Mouse (Mus musculus) layer of hippocampus, adult 8-10 months (tissue): ENCODE measurements around the gene Ckm. TPM values are rescaled to one million over a fixed set of nuclear protein-coding genes. Genes with fewer than 3 reads are reported as not detected.

Experiments
- DNase-seq, 2 experiments: peaks; one replicate each; pipeline ENCODE4 v3.0.0; 2022; ENCODE audit warnings: low spot score in 2 of 2
- total RNA-seq, 4 experiments: library from RNA; stranded (reverse); gene quantifications; 2 replicates each; pipeline ENCODE4 v1.2.4; 2022

Ckm gene
- total RNA-seq, 4 experiments from 2014 or later: 0.18 to 4.8 TPM; not detected in 2

DNA sequence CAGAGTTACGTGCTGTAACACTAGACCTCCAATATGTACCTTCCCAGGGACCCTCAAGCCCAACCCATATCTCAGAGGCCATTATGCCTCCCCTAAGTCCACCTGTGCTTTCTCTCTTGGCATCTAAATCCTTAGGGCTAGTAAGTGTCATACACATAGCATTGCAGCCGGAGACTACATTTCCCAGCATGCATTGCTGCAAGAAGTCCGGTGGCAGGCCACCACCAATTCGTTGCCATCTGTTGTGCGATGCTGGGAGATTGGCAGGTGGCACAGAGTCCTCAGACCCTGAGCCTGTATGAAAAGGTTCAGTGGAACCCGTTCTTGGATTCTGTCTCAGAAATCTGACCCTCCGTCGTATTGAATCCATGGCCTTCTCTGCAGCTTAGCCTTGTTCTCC is 25.1 kb downstream of the Ckm start:
- no peak for DNase-seq

DNA sequence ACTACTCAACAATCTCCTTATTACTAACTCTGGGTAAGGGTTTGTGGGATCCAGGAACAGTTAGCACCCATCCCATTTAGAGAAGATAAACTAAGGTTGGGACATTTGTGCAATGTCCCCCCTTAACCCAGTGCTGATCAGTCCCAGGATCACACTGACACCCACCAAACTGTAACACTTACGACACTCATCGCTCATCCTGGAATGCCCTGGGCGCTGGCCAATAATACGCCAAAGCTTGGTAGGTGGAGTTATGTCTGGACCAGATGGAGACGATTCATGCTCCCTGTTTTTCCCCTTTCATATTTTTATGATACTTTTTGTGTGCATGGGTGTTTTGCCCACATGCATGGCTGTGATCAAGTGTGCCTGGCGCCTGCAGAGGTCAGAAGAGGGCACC is 25.8 kb downstream of the Ckm start:
- no peak for DNase-seq

GRCm38 (mm10) chr7:19432475-19432874 is 27.9 kb downstream of the Ckm start:
- DNase-seq: no peak

DNA sequence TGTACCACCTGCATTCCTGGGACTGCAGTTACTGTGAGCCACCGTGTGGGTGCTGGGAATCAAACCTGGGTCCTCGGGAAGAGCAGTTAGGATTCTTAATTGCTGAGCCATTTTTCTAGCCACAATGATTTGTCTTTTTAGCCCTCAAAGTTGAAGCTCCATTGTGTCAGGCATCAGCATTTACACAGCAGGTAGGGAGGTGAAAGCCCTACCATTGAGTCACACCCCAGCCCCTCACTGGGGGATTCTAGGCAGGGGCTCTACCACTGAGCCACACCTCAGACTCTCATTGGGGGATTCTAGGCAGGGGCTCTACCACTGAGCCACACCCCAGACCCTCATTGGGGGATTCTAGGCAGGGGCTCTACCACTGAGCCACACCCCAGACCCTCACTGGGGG is 31.7 kb downstream of the Ckm start:
- DNase-seq: no peak

DNA sequence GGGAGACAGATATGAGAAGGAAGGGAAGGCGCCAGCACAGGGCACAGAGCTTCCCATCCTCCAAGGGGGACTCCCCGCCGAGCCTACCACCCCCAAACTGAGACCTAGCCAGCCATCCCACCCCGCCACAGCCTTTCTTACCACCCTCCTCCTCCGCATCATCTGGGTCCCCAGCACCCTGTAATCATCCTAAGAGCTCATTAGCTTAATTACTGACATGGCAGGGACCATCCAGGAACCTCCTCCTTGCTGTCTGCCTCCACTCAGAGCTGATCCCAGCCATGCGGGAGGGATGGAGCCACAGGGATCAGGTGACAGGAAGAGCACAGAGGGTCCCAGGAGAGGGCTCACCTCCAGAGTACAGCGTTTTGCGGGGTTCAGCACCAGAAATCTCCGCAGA is 32.5 kb downstream of the Ckm start:
- DNase-seq: peak; percentile 57 to 71

DNA sequence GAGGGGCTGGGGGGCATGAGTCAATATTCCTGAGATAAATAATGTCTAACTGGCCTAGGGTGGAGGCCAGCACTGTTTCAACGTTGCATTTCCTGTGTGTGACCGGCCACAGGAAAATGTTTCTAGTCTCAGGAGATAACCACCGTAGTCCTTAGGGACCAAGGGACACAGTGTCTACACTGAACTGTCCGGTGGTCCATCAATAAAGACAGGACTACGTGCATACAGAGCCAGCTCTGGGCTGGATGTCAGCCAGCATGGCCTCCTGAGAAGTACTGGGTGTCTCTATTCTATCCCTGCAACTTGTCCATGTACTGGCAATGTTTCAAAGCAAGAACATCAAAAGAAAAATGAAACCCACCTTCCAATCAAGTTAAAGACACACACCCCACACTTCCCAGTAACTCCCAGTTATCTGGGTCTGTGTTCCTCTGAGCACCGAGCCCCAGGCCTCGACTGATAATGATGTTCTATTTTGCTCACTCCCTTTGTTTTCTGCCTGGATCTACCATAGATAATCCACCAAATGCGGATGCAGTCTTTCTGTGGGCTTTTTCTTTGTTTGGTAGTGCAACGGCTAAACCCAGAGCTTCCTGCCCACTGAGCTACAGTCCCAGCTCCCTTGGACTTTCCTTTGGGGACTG is 37.0 kb downstream of the Ckm start:
- DNase-seq: no peak

- DNase-seq: peak in 1 of 2 experiments; percentile 90
Observed at GRCm38 (mm10) chr7:19443344-19443743, 38.8 kb downstream of the Ckm start.

DNA sequence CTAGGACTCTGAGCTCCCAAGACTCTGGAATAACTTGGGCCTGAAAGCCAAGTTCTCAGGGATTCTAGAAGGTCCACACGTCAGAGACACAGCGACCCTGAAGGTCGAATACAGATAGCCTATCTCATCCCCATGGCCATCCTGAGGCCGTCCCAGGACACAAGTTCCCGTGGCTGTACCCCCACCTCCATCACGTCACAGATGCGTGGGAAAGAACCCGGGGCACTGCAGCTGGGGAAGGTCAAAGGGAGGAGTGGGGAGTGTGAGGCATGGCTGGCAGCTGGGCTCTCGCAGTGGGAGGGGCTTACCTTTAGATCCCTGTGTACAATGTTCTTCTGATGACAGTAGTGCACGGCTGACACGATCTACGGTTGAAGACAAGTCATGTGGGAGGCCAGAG is 40.2 kb downstream of the Ckm start:
- no peak for DNase-seq

- peak in 1 of 2 experiments; percentile 22 for DNase-seq
Observed at GRCm38 (mm10) chr7:19447689-19448088, 43.1 kb downstream of the Ckm start.

DNA sequence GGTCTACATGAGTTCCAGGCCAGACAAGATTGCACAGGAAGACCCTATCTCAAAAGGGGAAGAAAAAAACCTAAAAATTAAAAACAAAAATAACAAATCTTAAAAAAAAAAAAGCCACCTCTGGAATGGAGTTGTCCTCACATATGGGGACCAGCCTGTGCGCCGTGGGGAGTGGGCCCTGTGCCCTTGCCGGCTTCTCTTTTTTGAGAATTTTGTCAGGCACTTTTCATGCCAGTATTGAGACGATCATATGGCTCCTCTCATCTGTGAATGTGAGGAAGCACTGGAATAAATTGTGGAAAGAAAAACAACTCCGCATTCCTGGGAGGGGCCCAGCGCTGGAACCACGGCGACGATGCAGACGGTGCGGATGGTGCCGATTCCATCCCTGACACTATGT is 44.6 kb downstream of the Ckm start:
- no peak for DNase-seq

DNA sequence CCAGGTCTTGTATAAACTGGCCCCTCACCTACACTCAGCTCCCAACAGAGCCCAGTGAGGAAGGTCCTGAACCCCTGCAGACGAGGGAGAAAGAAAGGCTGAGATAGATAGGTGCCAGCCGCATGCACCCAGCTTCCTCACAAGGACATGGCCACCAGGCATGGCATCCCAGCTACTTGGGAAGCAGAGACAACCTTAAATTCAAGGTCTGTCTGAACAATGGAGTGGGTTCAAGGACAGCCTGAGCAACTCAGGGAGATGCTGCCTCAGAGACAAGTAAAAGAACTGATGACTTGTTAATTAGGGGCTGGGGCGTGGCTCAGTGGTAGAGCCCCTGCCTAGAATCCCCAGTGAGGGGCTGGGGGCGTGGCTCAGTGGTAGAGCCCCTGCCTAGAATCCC is 50.6 kb downstream of the Ckm start:
- no peak for DNase-seq

DNA sequence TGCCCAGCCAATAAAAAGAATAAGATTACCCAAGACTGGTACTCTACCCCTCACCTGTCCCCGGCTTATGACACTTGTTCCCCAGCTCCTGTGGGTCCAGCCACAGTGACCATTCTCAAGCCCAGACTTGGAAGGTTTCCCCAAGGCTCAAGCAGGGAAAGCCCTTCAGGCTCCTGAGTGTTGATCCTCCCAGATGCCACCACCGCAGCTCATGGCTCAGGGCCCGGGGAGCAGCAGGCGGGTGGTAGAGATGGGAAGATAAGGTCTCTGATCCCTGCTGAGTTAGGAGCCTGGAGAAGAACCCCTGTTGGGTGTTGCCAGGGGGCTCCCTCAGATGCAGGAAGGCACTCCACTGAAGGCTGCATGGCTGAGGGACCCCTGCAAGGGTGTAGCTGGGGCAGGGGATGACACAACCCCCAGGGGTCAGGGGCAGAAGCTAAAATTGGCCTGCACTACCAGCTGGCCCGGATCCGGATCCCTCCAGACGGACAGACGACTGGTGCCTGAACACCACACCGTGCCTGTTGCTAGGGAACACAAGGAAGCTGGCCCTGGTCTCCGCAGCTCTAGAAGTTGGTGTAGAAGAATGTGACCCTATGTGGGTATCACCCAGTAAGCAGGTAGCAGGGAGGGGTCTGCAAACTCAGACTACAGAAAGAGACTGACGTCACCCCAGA is 51.4 kb downstream of the Ckm start:
- no peak for DNase-seq

GRCm38 (mm10) chr7:19456628-19457027 is 52.1 kb downstream of the Ckm start:
- no peak for DNase-seq

GRCm38 (mm10) chr7:19457414-19458071 is 53.0 kb downstream of the Ckm start:
- no peak for DNase-seq

- no peak for DNase-seq
Observed at GRCm38 (mm10) chr7:19458072-19458486, 53.5 kb downstream of the Ckm start.

DNA sequence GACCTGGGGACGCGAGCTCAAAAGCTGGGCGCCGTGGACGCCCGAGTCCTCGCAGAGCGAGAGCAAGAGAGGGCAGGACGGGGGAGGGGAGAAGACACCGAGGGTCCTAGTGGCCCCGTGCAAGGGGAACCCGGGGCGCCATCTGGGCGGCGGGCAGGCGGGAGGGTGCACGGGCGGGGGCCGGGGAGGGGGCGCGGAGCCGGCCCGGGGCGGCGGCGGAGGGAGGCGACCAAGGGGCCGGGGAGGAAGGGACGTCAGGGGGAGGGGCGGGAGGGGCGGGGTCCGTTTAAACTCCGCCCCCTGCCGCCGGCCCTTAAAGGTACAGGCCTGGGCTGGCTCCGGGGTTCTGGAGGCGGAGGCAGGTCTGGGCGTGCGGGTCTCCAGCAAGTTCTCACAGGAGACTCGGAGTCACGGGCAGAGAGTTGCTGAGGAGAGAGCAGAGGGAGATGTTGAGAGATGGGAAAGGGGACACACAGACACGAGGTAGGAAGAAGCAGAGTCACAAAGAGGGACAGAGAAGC is 54.1 kb downstream of the Ckm start, which contains the start of gene Mark4:
Gene Mark4 (minus strand): TSS at position 231 of the 521 bp plus-strand sequence.
- peak in 1 of 2 experiments; percentile 65 for DNase-seq

- no peak for DNase-seq
Observed at GRCm38 (mm10) chr7:19459144-19459870, 54.7 kb downstream of the Ckm start.

DNA sequence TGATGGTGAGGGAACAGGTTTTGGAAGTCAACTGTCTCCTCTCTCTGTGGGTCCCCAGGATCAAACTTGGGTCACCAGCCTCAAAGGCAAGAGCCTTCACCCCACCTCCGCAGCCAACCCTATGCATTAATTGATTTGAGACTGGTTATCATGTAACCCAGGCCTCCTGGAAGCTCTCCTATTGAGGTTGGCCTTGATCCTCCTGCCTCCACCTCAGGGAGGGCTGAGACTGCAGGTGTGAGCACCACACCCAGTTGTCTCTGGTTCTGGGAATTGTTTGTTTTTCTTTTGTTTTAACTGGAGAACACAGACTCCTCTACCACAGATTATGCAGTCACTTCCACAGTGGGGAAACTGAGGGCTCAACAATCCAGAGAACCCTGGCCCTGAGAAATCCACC is 55.9 kb downstream of the Ckm start:
- DNase-seq: no peak

DNA sequence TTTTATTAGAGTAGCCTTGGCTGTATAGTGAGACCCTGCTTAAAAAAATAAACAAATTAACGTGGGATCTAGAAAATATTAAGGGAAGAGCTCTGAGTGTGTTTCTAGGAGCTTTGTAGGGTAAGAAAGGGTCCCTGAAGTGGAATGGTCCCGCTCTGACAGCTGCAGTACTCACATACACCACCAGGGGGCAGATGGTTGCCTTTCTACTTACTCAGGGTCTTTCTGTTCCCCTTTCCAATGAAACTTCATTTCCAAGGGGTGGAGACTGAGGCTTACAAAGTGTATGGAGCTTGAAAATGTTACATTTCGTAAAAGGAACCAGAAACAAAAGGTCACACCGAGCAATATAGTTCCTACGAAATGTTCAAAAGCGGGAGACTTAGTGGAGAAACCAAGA is 56.9 kb downstream of the Ckm start:
- peak in 1 of 2 experiments; percentile 72 for DNase-seq

- no peak for DNase-seq
Observed at GRCm38 (mm10) chr7:19462443-19462842, 57.9 kb downstream of the Ckm start.

DNA sequence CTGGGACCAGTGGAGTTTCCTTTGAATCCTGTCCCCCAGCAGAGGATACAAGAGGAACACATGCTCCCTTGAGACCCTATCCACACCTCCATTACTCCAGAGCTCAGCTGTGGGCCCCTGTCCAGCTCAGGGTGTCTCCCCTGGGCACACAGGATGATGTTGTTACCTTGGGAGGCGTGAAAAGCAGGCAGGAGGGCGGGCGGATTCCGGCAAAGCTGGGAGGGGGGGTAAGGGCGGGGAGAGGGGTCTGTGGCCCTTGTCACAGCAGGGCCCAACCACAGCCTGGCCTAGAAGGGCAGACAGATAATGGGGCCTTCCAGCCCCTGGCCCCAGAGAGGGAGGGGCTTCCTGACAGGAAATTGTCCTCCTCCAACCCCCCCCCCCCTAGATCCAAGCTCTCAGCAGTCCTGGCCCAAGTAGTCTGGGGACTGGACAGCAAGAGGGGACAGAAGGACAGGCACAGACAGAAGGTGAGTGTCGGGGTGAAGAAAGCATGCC is 58.4 kb downstream of the Ckm start, which contains the start of gene Exoc3l2:
Gene Exoc3l2 (plus strand): TSS at position 448 of the 498 bp plus-strand sequence.
- no peak for DNase-seq
